Mouse (Mus musculus) heart, embryonic 12.5 days (tissue): ENCODE data around the gene Evi5l. TPM values are rescaled to one million over a fixed set of nuclear protein-coding genes. Genes with fewer than 3 reads are reported as not detected.

Source experiments
- ATAC-seq: fragments of 200-750 bp; cut with Nextera tagmentation; 2 replicates; pipeline ENCODE4 v1.8.0; 2017; ENCODE audit warnings: moderate TSS enrichment, moderate library complexity; ENCODE audit not compliant: insufficient number of reproducible peaks, low FRiP score
- H3K27ac ChIP-seq: fragments of 300-500 bp; sonication (generic); 2 replicates; pipeline ENCODE4 v1.5.1; 2016; ENCODE audit warnings: mild to moderate bottlenecking, moderate library complexity; ENCODE audit not compliant: poor library complexity, severe bottlenecking
- H3K27me3 ChIP-seq: fragments of 300-500 bp; sonication (generic); replicated peaks from 2 replicates; pipeline ENCODE4 v1.6.1; 2016; ENCODE audit warnings: mild to moderate bottlenecking, moderate library complexity
- H3K36me3 ChIP-seq: fragments of 300-500 bp; sonication (generic); 2 replicates; pipeline ENCODE4 v1.6.1; 2016; ENCODE audit warnings: mild to moderate bottlenecking, moderate library complexity
- H3K4me1 ChIP-seq: fragments of 300-500 bp; sonication (generic); replicated peaks from 2 replicates; pipeline ENCODE4 v1.6.1; 2016; ENCODE audit warnings: mild to moderate bottlenecking
- H3K4me2 ChIP-seq: fragments of 300-500 bp; sonication (generic); 2 replicates; pipeline ENCODE4 v1.6.1; 2016; ENCODE audit warnings: mild to moderate bottlenecking, moderate library complexity
- H3K4me3 ChIP-seq: fragments of 300-500 bp; sonication (generic); 2 replicates; pipeline ENCODE4 v1.5.1; 2016; ENCODE audit warnings: mild to moderate bottlenecking
- H3K9ac ChIP-seq: fragments of 300-500 bp; sonication (generic); 2 replicates; pipeline ENCODE4 v1.6.1; 2016; ENCODE audit warnings: mild to moderate bottlenecking, moderate library complexity
- H3K9me3 ChIP-seq: fragments of 300-500 bp; sonication (generic); replicated peaks from 2 replicates; pipeline ENCODE4 v1.6.1; 2016; ENCODE audit warnings: mild to moderate bottlenecking, moderate library complexity
- WGBS: fragments of 180-500 bp; shearing (Covaris S2); methylation state at CpG from one replicate; pipeline ENCODE4 v1.1.7; 2016; 5-methylcytosine and 5-hydroxymethylcytosine counted together
- polyA plus RNA-seq: library from polyadenylated mRNA; unstranded; fragments of >200 nt; fragmentation: Nextera tagmentation; extraction: Ambion mirVana; gene quantifications from 2 replicates; pipeline ENCODE4 v1.2.1, GENCODE M21; 2016

Gene Evi5l
- polyA plus RNA-seq, 1 experiment from 2014 or later, result 15.2 TPM

GRCm38 (mm10) chr8:4172486-4172885 is 6.1 kb downstream of the Evi5l start:
- no peak overlapping the region for H3K4me2 ChIP-seq
- H3K36me3 ChIP-seq, result no peaks in the 10 kb centered on the region
- no peak overlapping the region for H3K9ac ChIP-seq
- 60% methylated on average over 3 of the region's 3 CpGs for WGBS
- H3K4me3 ChIP-seq, result no peak overlapping the region
- H3K27me3 ChIP-seq, result no peaks in the 10 kb centered on the region
- H3K27ac ChIP-seq, result no peak overlapping the region
- peaks cover under 1% of the 10 kb centered on the region; the same call in 1 of the 2 replicates for H3K4me1 ChIP-seq
- no peak for ATAC-seq
- no peaks in the 10 kb centered on the region for H3K9me3 ChIP-seq

- no peaks in the 10 kb centered on the region for H3K27me3 ChIP-seq
- no peak for ATAC-seq
- no peak overlapping the region for H3K27ac ChIP-seq
- no peak overlapping the region for H3K4me2 ChIP-seq
- H3K36me3 ChIP-seq, result no peaks in the 10 kb centered on the region
- no peak overlapping the region for H3K9ac ChIP-seq
- no peaks in the 10 kb centered on the region for H3K4me1 ChIP-seq
- WGBS, result 76% methylated on average over 2 of the region's 2 CpGs
- H3K9me3 ChIP-seq, result no peaks in the 10 kb centered on the region
- no peak overlapping the region for H3K4me3 ChIP-seq
These were observed 7.7 kb downstream of the Evi5l start for GRCm38 (mm10) chr8:4174018-4174417.

GRCm38 (mm10) chr8:4183409-4183808 is 17.0 kb downstream of the Evi5l start:
- Histone ChIP-seq H3K27me3 (no peaks in the 10 kb centered on the region), H3K9me3 (no peaks in the 10 kb centered on the region), H3K36me3 (peaks cover 39% of the 10 kb centered on the region), H3K9ac (no peak overlapping the region), H3K4me3 (no peak overlapping the region), H3K4me1 (no peaks in the 10 kb centered on the region), H3K27ac (no peak overlapping the region), H3K4me2 (no peak overlapping the region)
- no peak for ATAC-seq
- 80% methylated on average over 8 of the region's 8 CpGs for WGBS

- Histone ChIP-seq H3K4me2 (no peak overlapping the region), H3K4me3 (no peak overlapping the region), H3K4me1 (no peaks in the 10 kb centered on the region; the same call in 1 of the 2 replicates), H3K27ac (no peak overlapping the region), H3K36me3 (peaks cover 39% of the 10 kb centered on the region), H3K27me3 (no peaks in the 10 kb centered on the region), H3K9me3 (no peaks in the 10 kb centered on the region), H3K9ac (no peak overlapping the region)
- 88% methylated on average over 2 of the region's 2 CpGs for WGBS
- ATAC-seq, result no peak
These were observed 19.8 kb downstream of the Evi5l start for GRCm38 (mm10) chr8:4186151-4186550.

GRCm38 (mm10) chr8:4188605-4189004 is 22.2 kb downstream of the Evi5l start:
- Histone ChIP-seq H3K27me3 (no peaks in the 10 kb centered on the region), H3K4me3 (no peak overlapping the region), H3K27ac (no peak overlapping the region), H3K4me1 (peaks cover 4% of the 10 kb centered on the region; the same call in 1 of the 2 replicates), H3K36me3 (peaks cover 39% of the 10 kb centered on the region), H3K9ac (0 out of 2 replicates have a peak overlapping the region, but pooled peaks have one; percentile 23), H3K9me3 (no peaks in the 10 kb centered on the region), H3K4me2 (no peak overlapping the region)
- no peak for ATAC-seq

GRCm38 (mm10) chr8:4189031-4189722 is 22.8 kb downstream of the Evi5l start:
- peaks cover 4% of the 10 kb centered on the region; the same call in 1 of the 2 replicates for H3K4me1 ChIP-seq
- no peak overlapping the region for H3K27ac ChIP-seq
- WGBS, result 23% methylated on average over 3 of the region's 3 CpGs
- 0 out of 2 replicates have a peak overlapping the region, but pooled peaks have one; percentile 23 for H3K9ac ChIP-seq
- no peak overlapping the region for H3K4me2 ChIP-seq
- no peak overlapping the region for H3K4me3 ChIP-seq
- H3K27me3 ChIP-seq, result no peaks in the 10 kb centered on the region
- peaks cover 36% of the 10 kb centered on the region for H3K36me3 ChIP-seq
- no peaks in the 10 kb centered on the region for H3K9me3 ChIP-seq
- peak; percentile 41; the same call in 1 of the 2 replicates for ATAC-seq

- ATAC-seq, result no peak
These were observed 25.9 kb downstream of the Evi5l start for GRCm38 (mm10) chr8:4192305-4192704.

GRCm38 (mm10) chr8:4192807-4193587 is 26.6 kb downstream of the Evi5l start:
- Histone ChIP-seq H3K27ac (no peak overlapping the region), H3K4me3 (no peak overlapping the region), H3K27me3 (no peaks in the 10 kb centered on the region), H3K9me3 (no peaks in the 10 kb centered on the region), H3K9ac (no peak overlapping the region), H3K4me1 (peaks cover 4% of the 10 kb centered on the region; the same call in 1 of the 2 replicates), H3K36me3 (peaks cover 4% of the 10 kb centered on the region; the same call in 1 of the 2 replicates), H3K4me2 (peak overlapping the region; percentile 34; the same call in 1 of the 2 replicates)
- 8% methylated on average over 18 of the region's 18 CpGs for WGBS
- ATAC-seq, result peak; percentile 77

More at GRCm38 (mm10) chr8:4192305-4192704, 25.9 kb downstream of the Evi5l start:
- H3K9me3 ChIP-seq, result no peaks in the 10 kb centered on the region
- H3K4me2 ChIP-seq, result no peak overlapping the region
- H3K4me1 ChIP-seq, result peaks cover 4% of the 10 kb centered on the region; the same call in 1 of the 2 replicates
- H3K4me3 ChIP-seq, result no peak overlapping the region
- H3K27me3 ChIP-seq, result no peaks in the 10 kb centered on the region
- WGBS, result 67% methylated on average over 5 of the region's 5 CpGs
- H3K36me3 ChIP-seq, result peaks cover 10% of the 10 kb centered on the region
- no peak overlapping the region for H3K27ac ChIP-seq
- H3K9ac ChIP-seq, result no peak overlapping the region

- H3K27ac ChIP-seq, result no peak overlapping the region
These were observed 27.2 kb downstream of the Evi5l start for GRCm38 (mm10) chr8:4193588-4193894.

GRCm38 (mm10) chr8:4201321-4201720 is 35.0 kb downstream of the Evi5l start:
- no peaks in the 10 kb centered on the region for H3K36me3 ChIP-seq
- 51% methylated on average over 2 of the region's 2 CpGs for whole genome bisulfite sequencing
- peaks cover 38% of the 10 kb centered on the region for H3K27me3 ChIP-seq
- H3K27ac ChIP-seq, result no peak overlapping the region
- no peaks in the 10 kb centered on the region for H3K9me3 ChIP-seq
- H3K4me2 ChIP-seq, result no peak overlapping the region
- peaks cover 11% of the 10 kb centered on the region for H3K4me1 ChIP-seq
- H3K4me3 ChIP-seq, result no peak overlapping the region
- H3K9ac ChIP-seq, result no peak overlapping the region
- no peak for ATAC-seq

More at GRCm38 (mm10) chr8:4193588-4193894, 27.2 kb downstream of the Evi5l start:
- 56% methylated on average over 7 of the region's 7 CpGs for WGBS
- Histone ChIP-seq H3K9ac (no peak overlapping the region), H3K4me1 (peaks cover 4% of the 10 kb centered on the region; the same call in 1 of the 2 replicates), H3K27me3 (no peaks in the 10 kb centered on the region), H3K9me3 (no peaks in the 10 kb centered on the region), H3K36me3 (no peaks in the 10 kb centered on the region), H3K4me2 (peak overlapping the region; percentile 34; the same call in 1 of the 2 replicates), H3K4me3 (no peak overlapping the region)
- no peak for ATAC-seq
